Mouse (Mus musculus) heart, adult 2 months (tissue): ENCODE measurements around the gene Nf2.

ENCODE experiments used
- CTCF ChIP-seq: fragments of 200-600 bp; IDR thresholded peaks from 2 replicates; pipeline ENCODE4 v1.8.1; 2022; ENCODE audit warnings: antibody characterized with exemption, mild to moderate bottlenecking, moderate library complexity
- POLR2A ChIP-seq: fragments of 200-500 bp; IDR thresholded peaks from 2 replicates; pipeline ENCODE4 v1.6.1; 2011; ENCODE audit warnings: mild to moderate bottlenecking, low read depth, low read length, control low read depth; ENCODE audit not compliant: insufficient read depth

DNA sequence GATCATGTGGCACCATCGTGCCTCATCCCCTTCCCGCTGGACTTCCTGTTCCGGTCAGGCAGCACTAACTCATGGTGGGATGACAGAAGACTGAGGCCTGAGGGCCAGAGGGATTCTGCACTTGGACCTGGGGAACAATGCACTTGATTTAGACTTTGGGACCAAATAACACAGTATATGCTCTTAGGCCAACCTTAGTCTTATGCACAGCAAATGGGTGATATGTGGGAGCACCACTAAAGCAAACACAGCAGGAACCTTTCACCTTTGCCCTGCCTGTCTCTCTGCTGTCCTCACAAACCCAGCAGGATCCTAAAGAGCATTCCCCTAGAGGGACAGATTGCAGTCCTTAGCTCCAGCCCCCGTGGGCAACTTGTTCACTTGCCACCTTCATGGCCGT lies 108.6 kb downstream of the Nf2 start:
- TF ChIP-seq CTCF (no peak), POLR2A (no peak)
